ENCODE assay signal across 8 mouse cellular contexts in genomic region chr7:43672581-43673260, GRCm38 (mm10). TPM values are rescaled to one million over a fixed set of nuclear protein-coding genes. Genes with fewer than 3 reads are reported as not detected.
A peak's percentile ranks its signal among the peaks of the same experiment; 100 is the strongest.
DNase-seq lines count a peak whose midpoint lies in the region; ATAC-seq and TF ChIP-seq lines count a peak whose summit lies in the region.

No protein-coding gene starts in this region.

- H3K4me3 ChIP-seq in C2C12 (ENCODE audit: insufficient read depth, poor library complexity, severe bottlenecking), result peak overlapping the region; percentile 60
- H3K4me3 ChIP-seq in forebrain, embryonic 13.5 days, result peak overlapping the region; percentile 66
- peak overlapping the region; percentile 75 for H3K4me3 ChIP-seq in midbrain, embryonic 13.5 days (replicated peaks)

- peaks cover 32% of the 10 kb centered on the region for H3K79me2 ChIP-seq in C2C12 (ENCODE audit: control insufficient read depth, insufficient read depth)

- H3K9me3 ChIP-seq in forebrain, embryonic 13.5 days (replicated peaks), result no peaks in the 10 kb centered on the region
- no peaks in the 10 kb centered on the region for H3K9me3 ChIP-seq in midbrain, embryonic 13.5 days

- peaks cover 17% of the 10 kb centered on the region for H3K36me3 ChIP-seq in C2C12 (ENCODE audit: control insufficient read depth, insufficient read depth)
- H3K36me3 ChIP-seq in forebrain, embryonic 13.5 days (ENCODE audit: poor library complexity, severe bottlenecking), result peaks cover 35% of the 10 kb centered on the region
- peaks cover 34% of the 10 kb centered on the region for H3K36me3 ChIP-seq in midbrain, embryonic 13.5 days

- no peak overlapping the region; the same call in 1 of the 2 replicates for H3K27ac ChIP-seq in forebrain, embryonic 13.5 days
- peak overlapping the region; percentile 51; the same call in 1 of the 2 replicates for H3K27ac ChIP-seq in midbrain, embryonic 13.5 days

- 12% methylated on average over 10 of the region's 10 CpGs for WGBS in forebrain, embryonic 13.5 days
- 14% methylated on average over 10 of the region's 10 CpGs for WGBS in midbrain, embryonic 13.5 days

- peak overlapping the region; percentile 77 for H3ac ChIP-seq in C2C12 (ENCODE audit: control insufficient read depth, insufficient read length, low read depth)

- ATAC-seq in forebrain, embryonic 13.5 days, result 0 out of 2 replicates have a peak, but pooled peaks have one; percentile 0
- ATAC-seq in midbrain, embryonic 13.5 days, result peak; percentile 15

- peak overlapping the region; percentile 86 for H3K4me2 ChIP-seq in forebrain, embryonic 13.5 days
- peak overlapping the region; percentile 79 for H3K4me2 ChIP-seq in midbrain, embryonic 13.5 days (replicated peaks)

- peaks cover 11% of the 10 kb centered on the region for H3K79me3 ChIP-seq in C2C12 (ENCODE audit: low read depth)

- no peaks in the 10 kb centered on the region for H3K27me3 ChIP-seq in C2C12 (ENCODE audit: control insufficient read depth, insufficient read depth, insufficient read length)
- no peaks in the 10 kb centered on the region for H3K27me3 ChIP-seq in forebrain, embryonic 13.5 days
- H3K27me3 ChIP-seq in midbrain, embryonic 13.5 days, result no peaks in the 10 kb centered on the region

- TF ChIP-seq CTCF in C2C12 (IDR thresholded peaks at IDR 0.05; ENCODE audit: control insufficient read depth, insufficient read depth, insufficient read length), result no peak

- peak; percentile 30 to 70 for DNase-seq in adrenal gland, adult (ENCODE audit: inconsistent age in 2 of 2, low spot score in 1 of 2)
- no peak for DNase-seq in adrenal gland, postnatal 14 days
- peak; percentile 28 to 39 for DNase-seq in kidney, postnatal 4 days
- no peak for DNase-seq in gastrocnemius, postnatal 10 days
- no peak for DNase-seq in right cerebral cortex, postnatal 10 days (ENCODE audit: low spot score in 2 of 2)

- peak overlapping the region; percentile 79 for H3K9ac ChIP-seq in forebrain, embryonic 13.5 days
- peak overlapping the region; percentile 76 for H3K9ac ChIP-seq in midbrain, embryonic 13.5 days (replicated peaks)

- H3K4me1 ChIP-seq in forebrain, embryonic 13.5 days, result peaks cover 11% of the 10 kb centered on the region
- peaks cover 19% of the 10 kb centered on the region for H3K4me1 ChIP-seq in midbrain, embryonic 13.5 days (replicated peaks)

TF ChIP-seq in C2C12, 6 proteins besides CTCF, POLR2A, EP300 and RAD21:
- TF ChIP-seq MYOD1 (IDR thresholded peaks at IDR 0.05; ENCODE audit: control insufficient read depth, insufficient read length, low read depth) (no peak), CEBPB (IDR thresholded peaks at IDR 0.05; ENCODE audit: low read depth) (no peak), USF1 (IDR thresholded peaks at IDR 0.05; ENCODE audit: low read depth) (no peak), MYOG (IDR thresholded peaks at IDR 0.05; ENCODE audit: control insufficient read depth, extremely low read depth, insufficient read length) (no peak), MAX (IDR thresholded peaks at IDR 0.05) (no peak), FOSL1 (IDR thresholded peaks at IDR 0.05; ENCODE audit: insufficient read depth, low read length, poor library complexity, severe bottlenecking) (no peak)

RNA-seq across cellular contexts. Expression of gene Ctu1, which starts 0.9 kb away (rescaled TPM):
- 9.3 and 10.1 TPM in 2 replicates for total RNA-seq in adrenal gland, postnatal 14 days (2021)
- 12.4 TPM for polyA plus RNA-seq in C2C12 (2012; fragmentation: generic; extraction: Trizol)
- 20.2 and 23.1 TPM in 2 replicates for polyA plus RNA-seq in forebrain, embryonic 13.5 days (2015; fragmentation: Nextera tagmentation; extraction: Ambion mirVana)
- 20.3 and 21.8 TPM in 2 replicates for polyA plus RNA-seq in midbrain, embryonic 13.5 days (2015; fragmentation: Nextera tagmentation; extraction: Ambion mirVana)
- 1 to 10 TPM; 3.2 to 3.8 TPM for total RNA-seq in gastrocnemius, postnatal 10 days (2021)

RNA-seq across cellular contexts. Expression of gene Siglece, which starts 12.8 kb away (rescaled TPM):
- total RNA-seq in adrenal gland, postnatal 14 days (2021), result 1.1 and 1.4 TPM in 2 replicates
- polyA plus RNA-seq in C2C12 (2012; fragmentation: generic; extraction: Trizol), result not detected
- 0.17 and 0.28 TPM in 2 replicates for polyA plus RNA-seq in forebrain, embryonic 13.5 days (2015; fragmentation: Nextera tagmentation; extraction: Ambion mirVana)
- polyA plus RNA-seq in midbrain, embryonic 13.5 days (2015; fragmentation: Nextera tagmentation; extraction: Ambion mirVana), result 0.24 and 0.28 TPM in 2 replicates
- under 1 TPM; 0.45 to 0.59 TPM for total RNA-seq in gastrocnemius, postnatal 10 days (2021)

RNA-seq across cellular contexts. Expression of gene Klk14, which starts 17.5 kb away (rescaled TPM):
- total RNA-seq in adrenal gland, postnatal 14 days (2021), result not detected in 2 replicates
- not detected for polyA plus RNA-seq in C2C12 (2012; fragmentation: generic; extraction: Trizol)
- not detected in 2 replicates for polyA plus RNA-seq in forebrain, embryonic 13.5 days (2015; fragmentation: Nextera tagmentation; extraction: Ambion mirVana)
- polyA plus RNA-seq in midbrain, embryonic 13.5 days (2015; fragmentation: Nextera tagmentation; extraction: Ambion mirVana), result not detected in 2 replicates
- total RNA-seq in gastrocnemius, postnatal 10 days (2021), result not detected

RNA-seq across cellular contexts. Expression of gene Ceacam18, which starts 38.2 kb away (rescaled TPM):
- 0.22 TPM in 1 of 2 replicates, not detected in the other for total RNA-seq in adrenal gland, postnatal 14 days (2021)
- polyA plus RNA-seq in C2C12 (2012; fragmentation: generic; extraction: Trizol), result not detected
- polyA plus RNA-seq in forebrain, embryonic 13.5 days (2015; fragmentation: Nextera tagmentation; extraction: Ambion mirVana), result not detected in 2 replicates
- polyA plus RNA-seq in midbrain, embryonic 13.5 days (2015; fragmentation: Nextera tagmentation; extraction: Ambion mirVana), result not detected in 2 replicates
- total RNA-seq in gastrocnemius, postnatal 10 days (2021), result not detected

RNA-seq across cellular contexts. Expression of gene Klk13, which starts 39.6 kb away (rescaled TPM):
- total RNA-seq in adrenal gland, postnatal 14 days (2021), result not detected in 2 replicates
- polyA plus RNA-seq in C2C12 (2012; fragmentation: generic; extraction: Trizol), result not detected
- not detected in 2 replicates for polyA plus RNA-seq in forebrain, embryonic 13.5 days (2015; fragmentation: Nextera tagmentation; extraction: Ambion mirVana)
- polyA plus RNA-seq in midbrain, embryonic 13.5 days (2015; fragmentation: Nextera tagmentation; extraction: Ambion mirVana), result not detected in 2 replicates
- not detected for total RNA-seq in gastrocnemius, postnatal 10 days (2021)

Comparison
In these comparisons a context has a peak if more than half of its experiments do, and no peak if none do; other contexts are left out.
1. DNase-seq: peak in adrenal gland, adult (2 of 2) and kidney, postnatal 4 days (2 of 2); none in adrenal gland, postnatal 14 days (single experiment), gastrocnemius, postnatal 10 days (single experiment) and right cerebral cortex, postnatal 10 days (0 of 2).
2. Peak in every context shown above with its lines, with median percentiles within 50 percentile points of each other: H3K4me3 ChIP-seq.